Mouse (Mus musculus) brain, embryonic 14.5 days (tissue): ENCODE data around the gene Tmem175. TPM values are rescaled to one million over a fixed set of nuclear protein-coding genes. Genes with fewer than 3 reads are reported as not detected.
A peak's percentile ranks its signal among the peaks of the same experiment; 100 is the strongest.

Source experiments
- DNase-seq: peaks from one replicate; pipeline ENCODE4 v3.0.0-alpha.2; 2011; ENCODE audit warnings: low read depth
- CTCF ChIP-seq: fragments of 200-500 bp; IDR thresholded peaks from 2 replicates; pipeline ENCODE4 v1.5.1; 2012; ENCODE audit warnings: inconsistent platforms, mild to moderate bottlenecking, moderate library complexity, borderline replicate concordance; ENCODE audit not compliant: insufficient read depth, insufficient read length; ENCODE audit errors: extremely low read depth
- POLR2A ChIP-seq: fragments of 200-500 bp; IDR thresholded peaks from 2 replicates; pipeline ENCODE4 v1.6.1; 2012; ENCODE audit warnings: mild to moderate bottlenecking, inconsistent platforms, borderline replicate concordance; ENCODE audit not compliant: poor library complexity, insufficient read depth, insufficient read length, severe bottlenecking; ENCODE audit errors: extremely low read depth
- polyA plus RNA-seq: library from polyadenylated mRNA; depleted of rRNA; stranded (reverse); fragments of >200 nt; gene quantifications from 2 replicates; pipeline ENCODE4 v1.2.3, GENCODE M21; 2012

The Tmem175 gene
- polyA plus RNA-seq, 1 experiment: 32.6 TPM

- no peak for DNase-seq
- no peak for TF ChIP-seq CTCF
- no peak for TF ChIP-seq POLR2A
Measured at GRCm38 (mm10) chr5:108655381-108655780, 25.8 kb downstream of the Tmem175 start.

DNA sequence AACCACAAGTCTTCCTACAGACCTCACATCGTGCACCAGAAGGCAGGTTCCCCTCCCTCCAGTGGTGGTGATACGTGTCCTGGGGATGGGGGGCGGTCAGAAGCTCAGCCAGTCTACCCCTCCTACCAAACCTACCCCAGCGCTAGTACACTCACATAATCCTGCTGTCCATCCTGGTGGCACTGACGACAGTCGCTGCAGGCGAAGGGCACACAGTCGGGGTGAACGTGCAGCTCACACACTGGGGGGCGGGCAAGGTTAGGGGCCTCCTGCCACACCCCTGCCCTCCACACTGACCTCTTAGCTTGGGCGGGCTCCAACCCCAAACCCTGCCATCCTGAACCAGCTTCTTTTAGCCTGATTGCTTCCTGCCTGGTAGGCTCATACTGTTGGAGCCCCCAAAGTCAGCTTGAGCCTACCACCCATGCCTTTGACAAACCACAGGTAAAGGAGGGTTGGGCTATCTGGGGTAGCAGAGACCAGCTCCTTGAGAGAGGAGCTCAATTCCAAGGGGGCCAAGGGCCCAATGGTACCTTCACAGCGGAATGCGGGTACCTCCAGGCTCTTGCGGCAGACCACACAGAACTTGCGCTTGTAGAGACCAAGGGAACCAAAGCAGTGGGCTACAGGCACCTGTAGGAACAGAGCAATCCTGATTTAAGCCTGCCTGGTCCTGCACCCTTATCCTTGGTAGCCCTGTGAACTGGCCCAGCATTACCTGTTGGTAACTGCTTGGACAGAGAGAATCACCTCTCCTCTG is 26.5 kb downstream of the Tmem175 start:
- TF ChIP-seq POLR2A (no peak), CTCF (no peak)
- no peak for DNase-seq

DNA sequence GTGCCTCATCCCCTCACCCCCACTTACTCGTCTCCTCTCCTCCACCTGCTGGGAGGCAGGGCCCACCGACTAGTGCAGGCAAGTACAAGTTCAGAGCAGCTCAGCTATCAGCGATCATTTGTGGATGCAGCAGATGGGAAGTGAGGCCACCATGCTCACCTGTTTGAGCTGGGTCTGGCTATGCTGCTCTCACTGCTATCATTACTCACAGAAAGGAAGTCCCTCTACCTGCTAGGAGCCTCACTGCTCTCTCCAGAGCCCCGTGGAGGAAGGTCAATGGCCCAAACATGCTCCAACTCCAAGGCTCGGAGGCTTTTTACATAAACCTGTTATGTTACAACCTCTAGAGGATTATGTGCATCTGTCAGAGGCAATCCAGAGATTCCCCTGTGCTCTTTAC is 27.8 kb downstream of the Tmem175 start:
- DNase-seq: no peak
- TF ChIP-seq POLR2A (no peak), CTCF (no peak)

DNA sequence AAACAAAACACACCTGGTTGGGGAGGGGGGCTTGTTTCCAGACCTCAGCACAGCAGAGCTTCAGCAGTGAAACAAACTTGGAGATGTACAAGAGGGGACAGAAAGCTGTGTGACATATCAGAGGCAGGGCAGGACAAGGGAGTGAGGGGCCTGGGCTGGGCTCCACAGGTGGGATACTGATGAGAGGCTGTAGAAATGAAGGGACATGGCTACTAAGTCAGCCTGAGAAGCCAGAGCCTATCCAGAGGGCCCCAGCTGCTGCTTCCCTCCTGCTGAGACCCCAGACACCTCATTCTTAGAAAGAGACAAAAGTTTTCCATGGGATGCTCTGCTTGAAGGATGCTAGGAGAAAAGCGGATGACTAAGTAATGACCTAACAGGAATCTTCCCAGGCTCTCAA is 29.0 kb downstream of the Tmem175 start:
- TF ChIP-seq CTCF (no peak), POLR2A (no peak)
- no peak for DNase-seq

DNA sequence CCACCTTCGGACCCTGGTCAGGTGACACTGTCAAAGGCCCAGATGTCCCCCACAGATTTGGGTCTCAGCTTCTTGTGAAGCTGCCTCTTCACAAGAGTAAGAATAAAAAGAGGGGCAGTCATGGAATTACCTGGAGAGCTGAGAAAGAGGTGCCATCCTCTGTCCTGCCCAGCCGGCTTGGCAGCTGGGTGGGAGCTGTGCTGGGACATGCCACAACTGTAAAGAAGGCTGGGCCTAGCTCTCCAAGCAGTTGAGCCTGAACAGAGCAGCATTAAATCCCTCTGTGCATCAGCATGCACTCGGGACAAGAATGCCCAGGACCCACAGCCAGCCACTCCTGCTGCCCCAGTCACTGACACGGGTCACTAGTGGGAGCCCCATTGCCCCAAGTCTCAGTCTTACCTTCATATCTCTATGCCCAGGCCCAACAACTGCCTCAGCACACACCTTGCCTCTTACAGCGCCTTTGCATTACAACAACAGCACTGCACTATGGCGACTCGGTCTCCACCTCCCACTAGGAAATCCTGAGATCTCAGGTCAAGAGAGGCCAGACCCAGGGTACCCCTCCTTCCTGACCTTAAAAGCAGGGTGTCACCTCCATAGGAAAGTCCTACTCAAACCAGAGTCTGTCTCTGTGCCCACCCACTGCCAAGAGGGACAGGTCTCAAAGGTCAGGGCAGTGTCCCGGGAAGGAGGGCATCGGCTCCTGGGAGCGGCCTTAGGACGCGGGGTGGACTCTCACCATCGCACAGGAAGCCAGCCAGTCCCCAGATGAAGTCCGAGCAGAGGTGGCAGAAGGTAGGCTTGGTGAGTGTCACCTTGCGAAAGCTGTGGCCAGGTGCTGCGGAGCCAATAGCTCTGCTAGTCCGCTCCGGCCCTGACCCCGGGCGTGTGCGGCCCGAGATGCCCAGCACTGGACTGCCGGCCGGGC is 30.4 kb downstream of the Tmem175 start, which contains the start of gene Idua:
Gene Idua, plus strand, starts transcription at position 634 of the 934 bp plus-strand sequence.
- no peak for TF ChIP-seq POLR2A
- TF ChIP-seq CTCF: no peak
- no peak for DNase-seq

DNA sequence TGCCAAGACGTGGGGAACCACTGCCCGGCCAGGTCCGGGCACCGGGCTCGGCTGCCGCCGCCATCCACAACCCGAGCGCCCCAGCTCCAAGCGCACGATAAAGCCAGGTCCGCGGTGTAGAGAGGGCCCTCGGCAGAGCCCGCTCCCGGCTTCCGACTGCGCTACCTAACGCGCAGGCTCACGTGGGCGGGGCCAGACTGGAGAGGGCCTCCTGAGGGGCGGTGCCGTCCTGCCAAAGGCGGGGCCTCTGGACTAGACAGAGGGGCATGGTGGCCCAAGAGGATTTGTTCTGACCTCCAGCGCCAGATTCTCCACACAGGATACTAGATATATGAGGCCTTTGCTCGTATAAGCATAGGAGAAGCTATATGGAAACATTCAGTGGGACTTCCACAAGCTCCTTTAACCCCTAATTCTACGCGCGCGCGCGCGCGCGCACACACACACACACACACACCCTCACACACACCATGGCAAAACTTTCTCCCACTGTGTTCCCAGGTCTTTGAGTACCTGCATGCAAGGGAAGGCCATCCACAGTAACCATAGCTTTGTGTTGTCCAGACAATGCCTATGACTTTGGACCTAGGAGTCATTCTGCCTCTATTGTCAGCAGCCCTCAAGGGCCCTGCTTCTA is 31.2 kb downstream of the Tmem175 start:
- no peak for TF ChIP-seq CTCF
- peak; percentile 79; the same call in 1 of the 2 replicates for TF ChIP-seq POLR2A
- DNase-seq: peak; percentile 93

DNA sequence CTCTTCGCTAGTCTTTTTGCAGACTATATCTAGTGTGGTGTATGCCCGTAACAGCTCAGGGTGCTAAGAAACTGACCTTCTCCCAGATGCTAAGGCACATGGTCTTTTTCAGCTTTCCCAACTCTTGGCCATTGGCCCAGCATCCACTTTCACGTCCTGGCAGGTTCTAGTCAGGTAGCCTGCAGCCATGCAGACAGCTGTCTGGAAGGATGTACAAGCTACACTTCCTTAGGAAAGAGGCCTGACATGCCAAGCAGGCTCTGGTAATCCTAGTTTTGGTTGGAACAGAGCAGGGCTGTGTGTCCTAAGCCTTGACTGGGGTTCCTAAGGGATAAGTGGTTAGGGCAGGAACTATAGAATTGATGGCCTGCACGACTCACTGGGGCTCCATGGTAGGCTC is 33.2 kb downstream of the Tmem175 start:
- TF ChIP-seq CTCF (no peak), POLR2A (no peak)
- no peak for DNase-seq

- TF ChIP-seq POLR2A (no peak), CTCF (no peak)
- no peak for DNase-seq
Measured at GRCm38 (mm10) chr5:108665066-108665465, 35.5 kb downstream of the Tmem175 start.

GRCm38 (mm10) chr5:108667370-108667769 is 37.8 kb downstream of the Tmem175 start:
- TF ChIP-seq CTCF: no peak
- TF ChIP-seq POLR2A: no peak
- no peak for DNase-seq

DNA sequence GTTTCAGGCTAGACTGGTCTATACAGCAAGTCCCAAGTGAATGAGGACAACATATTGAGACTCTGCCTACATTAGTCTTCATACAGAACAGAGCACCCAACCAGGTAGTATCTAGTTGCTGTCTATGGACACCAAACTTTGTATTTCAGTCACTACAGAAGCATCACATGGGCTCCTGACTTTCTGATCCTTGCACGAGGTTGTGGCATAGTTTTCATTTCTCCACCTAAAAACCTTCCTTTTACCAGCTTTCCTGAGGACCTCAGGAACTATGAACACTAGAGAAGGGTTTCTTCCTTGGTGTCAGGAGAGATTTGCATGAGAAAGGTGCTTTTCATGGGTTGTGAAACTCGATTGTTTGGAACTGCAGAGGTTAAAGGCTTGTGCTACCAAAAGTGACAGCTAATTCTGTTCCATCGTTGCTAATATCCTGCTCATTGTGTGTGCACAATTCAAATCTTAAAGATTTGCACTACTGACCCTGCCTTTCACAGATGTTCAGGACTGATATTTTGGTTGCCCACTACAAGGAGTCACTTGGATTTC is 38.9 kb downstream of the Tmem175 start:
- no peak for TF ChIP-seq CTCF
- TF ChIP-seq POLR2A: no peak
- DNase-seq: no peak
